Mouse (Mus musculus) embryo, embryonic 10 days (tissue): ENCODE data around the gene Olfr357.

Source experiments
- DNase-seq: peaks from one replicate; pipeline ENCODE4 v3.0.0-alpha.2; 2015; ENCODE audit warnings: low spot score

Gene Olfr357

DNA sequence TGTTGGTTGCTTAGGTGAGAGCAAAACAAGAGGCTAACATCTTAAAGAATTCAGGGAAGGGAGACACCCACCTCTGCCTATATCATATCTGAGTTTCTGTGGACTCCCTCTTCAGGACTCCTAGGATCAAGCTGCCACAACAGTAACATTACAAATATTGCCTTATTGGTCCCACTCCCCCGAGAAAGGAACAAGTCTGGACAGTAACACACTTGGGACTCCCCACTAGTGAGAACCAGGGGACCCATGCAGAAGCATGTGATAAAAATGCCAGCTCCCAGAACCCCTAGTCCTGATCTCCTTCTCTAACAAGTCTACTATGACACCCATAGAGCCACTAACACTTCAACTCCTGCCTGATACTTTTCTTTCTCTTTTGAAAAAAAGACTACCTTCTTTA is at the start of gene Olfr357:
Gene Olfr357 (plus strand): TSS at position 301 of the 400 bp plus-strand sequence.
- DNase-seq = no peak

DNA sequence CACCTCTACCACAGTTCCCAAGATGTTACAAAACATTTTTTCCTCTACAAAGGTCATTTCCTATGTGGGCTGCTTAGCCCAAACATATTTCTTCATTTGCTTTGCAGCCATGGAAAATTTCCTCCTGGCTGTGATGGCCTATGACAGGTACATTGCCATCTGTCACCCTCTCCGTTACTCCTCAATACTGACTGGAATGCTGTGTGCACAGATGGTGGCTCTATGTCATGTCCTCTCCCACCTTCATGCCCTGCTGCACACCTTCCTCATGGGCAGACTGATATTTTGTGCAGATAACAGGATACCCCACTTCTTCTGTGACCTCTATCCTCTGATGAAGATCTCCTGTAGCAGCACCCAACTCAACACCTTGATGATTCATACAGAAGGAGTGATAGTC is 3.4 kb downstream of the Olfr357 start:
- no peak for DNase-seq

DNA sequence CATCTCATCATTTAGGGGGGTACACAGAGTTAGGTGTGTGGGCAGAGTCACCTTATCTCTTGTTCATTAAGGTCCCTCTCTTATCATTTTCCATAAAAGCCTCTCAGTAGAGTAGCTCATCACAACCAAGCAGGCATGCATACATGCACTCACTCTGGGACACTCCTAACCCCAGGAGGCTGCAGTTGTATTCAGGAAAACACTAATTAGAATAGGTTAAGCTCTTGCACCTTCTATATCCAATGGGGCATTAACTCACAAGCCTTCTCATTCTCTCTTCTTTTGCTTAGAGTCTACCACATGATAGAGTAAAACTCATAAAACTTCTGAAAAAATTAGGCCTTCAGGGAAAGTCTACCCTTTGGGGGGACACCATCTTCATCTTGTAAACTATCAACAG is 15.6 kb downstream of the Olfr357 start, which contains the start of gene Olfr358:
Gene Olfr358 (minus strand): TSS at position 101 of the 400 bp plus-strand sequence.
- DNase-seq = no peak
